Mouse (Mus musculus) kidney, adult 2 months (tissue): ENCODE data around the gene Foxj1. TPM values are rescaled to one million over a fixed set of nuclear protein-coding genes. Genes with fewer than 3 reads are reported as not detected.

Source experiments
- DNase-seq: peaks from one replicate; pipeline ENCODE4 v3.0.0; 2021
- H3K27ac ChIP-seq: fragments of 200-500 bp; 2 replicates; pipeline ENCODE4 v1.5.1; 2012; ENCODE audit warnings: low read depth, low read length, control low read depth, inconsistent platforms; ENCODE audit not compliant: insufficient read depth
- H3K27me3 ChIP-seq: fragments of 200-500 bp; replicated peaks from 2 replicates; pipeline ENCODE4 v1.6.1; 2012; ENCODE audit warnings: mild to moderate bottlenecking, moderate library complexity, low read length, inconsistent platforms; ENCODE audit not compliant: control insufficient read depth, insufficient read depth
- H3K36me3 ChIP-seq: fragments of 200-500 bp; 2 replicates; pipeline ENCODE4 v1.6.1; 2012; ENCODE audit warnings: mild to moderate bottlenecking, moderate library complexity, low read length, inconsistent platforms; ENCODE audit not compliant: control insufficient read depth, insufficient read depth
- H3K4me1 ChIP-seq: fragments of 200-500 bp; 2 replicates; pipeline ENCODE4 v1.6.1; 2011; ENCODE audit warnings: low read length; ENCODE audit not compliant: control insufficient read depth, insufficient read depth
- H3K4me3 ChIP-seq: fragments of 200-500 bp; 2 replicates; pipeline ENCODE4 v1.5.1; 2011; ENCODE audit warnings: mild to moderate bottlenecking, low read depth, low read length, control low read depth; ENCODE audit not compliant: insufficient read depth
- CTCF ChIP-seq: fragments of 200-500 bp; conservative IDR thresholded peaks from 2 replicates; pipeline ENCODE4 v1.5.1; 2011; ENCODE audit warnings: low read depth, mild to moderate bottlenecking, control low read depth, low read length, moderate library complexity, mixed read lengths; ENCODE audit not compliant: insufficient read depth, insufficient read length
- POLR2A ChIP-seq: fragments of 200-500 bp; IDR thresholded peaks from one replicate; pipeline ENCODE4 v1.6.1; 2011; ENCODE audit warnings: low read depth, low read length, control low read depth
- WGBS: fragments of 180-500 bp; shearing (Covaris S2); methylation state at CpG from one replicate; pipeline ENCODE4 v1.1.7; 2018; 5-methylcytosine and 5-hydroxymethylcytosine counted together
- polyA plus RNA-seq: library from polyadenylated mRNA; depleted of rRNA; stranded (reverse); fragments of >200 nt; gene quantifications from 2 replicates; pipeline ENCODE4 v1.2.3, GENCODE M21; 2012

The Foxj1 gene
- polyA plus RNA-seq, 1 experiment, result 0.80 TPM

- 45% methylated on average over 8 of the region's 8 CpGs for WGBS
- DNase-seq, result no peak
- TF ChIP-seq POLR2A (no peak), CTCF (no peak)
- no peak overlapping the region for H3K4me3 ChIP-seq
- H3K27ac ChIP-seq, result no peak overlapping the region
- H3K36me3 ChIP-seq, result no peaks in the 10 kb centered on the region
- H3K27me3 ChIP-seq, result no peaks in the 10 kb centered on the region
- H3K4me1 ChIP-seq, result peaks cover 4% of the 10 kb centered on the region; the same call in 1 of the 2 replicates
Observed at GRCm38 (mm10) chr11:116311169-116311568, 24.0 kb downstream of the Foxj1 start.

DNA sequence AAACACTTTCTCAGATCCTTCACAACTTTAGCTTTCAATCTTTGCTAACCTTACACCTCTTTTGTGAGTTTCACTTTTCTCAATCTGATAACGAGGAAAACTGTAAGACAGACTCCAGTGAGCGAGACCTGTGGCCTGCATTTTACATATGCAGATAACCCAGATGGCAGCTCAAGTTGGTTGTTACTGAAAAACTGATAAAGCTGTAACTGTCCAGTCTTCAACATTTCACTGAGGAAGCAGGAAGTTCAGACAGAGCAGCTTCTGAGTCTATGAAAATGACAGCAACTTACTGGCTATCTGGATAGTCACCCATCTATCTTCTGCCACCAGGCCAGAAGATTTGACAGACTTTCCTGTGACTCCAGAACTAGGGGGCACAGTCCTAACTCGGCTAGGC lies 25.6 kb downstream of the Foxj1 start:
- no peaks in the 10 kb centered on the region for H3K27me3 ChIP-seq
- WGBS, result 76% methylated on average over 3 of the region's 3 CpGs
- TF ChIP-seq CTCF (no peak), POLR2A (no peak)

DNA sequence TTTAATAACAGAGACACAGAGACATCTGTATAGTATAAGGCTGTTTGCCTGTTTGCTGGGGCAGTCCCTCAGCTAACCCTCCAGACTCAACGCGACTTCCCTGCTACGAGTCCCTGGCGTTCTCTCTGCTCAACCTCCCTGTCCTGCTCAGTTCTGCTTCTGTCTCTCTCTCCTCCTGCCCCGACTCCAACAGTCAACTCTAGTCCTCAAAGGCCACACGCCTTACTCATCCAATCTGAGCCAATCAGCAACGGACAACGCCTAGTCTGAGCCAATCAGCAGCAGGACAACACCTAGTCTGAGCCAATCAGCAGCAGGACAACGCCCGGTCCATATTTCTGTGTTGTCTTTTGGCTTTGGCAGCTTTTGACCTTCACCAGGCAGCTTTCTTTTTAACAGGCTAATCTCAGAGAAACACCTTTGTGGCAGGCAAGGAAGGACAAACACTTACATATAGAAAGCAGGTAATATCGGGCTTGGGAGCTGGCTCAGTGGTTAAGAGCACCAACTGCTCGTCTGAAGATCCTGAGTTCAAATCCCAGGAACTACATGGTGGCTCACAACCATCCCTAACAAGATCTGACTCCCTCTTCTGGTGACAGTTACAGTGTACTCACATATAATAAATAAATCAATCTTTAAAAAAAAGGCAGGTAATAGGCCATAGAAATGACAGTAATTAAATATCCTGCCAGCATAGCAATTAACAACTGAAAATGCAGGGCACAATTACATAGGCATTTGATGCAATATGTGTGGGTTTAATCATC lies 27.3 kb downstream of the Foxj1 start:
- H3K4me1 ChIP-seq, result peaks cover 7% of the 10 kb centered on the region; the same call in 1 of the 2 replicates
- no peak overlapping the region for H3K27ac ChIP-seq
- WGBS, result 93% methylated on average over 12 of the region's 12 CpGs
- no peak for DNase-seq
- TF ChIP-seq POLR2A (no peak), CTCF (no peak)
- no peak overlapping the region for H3K4me3 ChIP-seq
- no peaks in the 10 kb centered on the region for H3K27me3 ChIP-seq
- H3K36me3 ChIP-seq, result no peaks in the 10 kb centered on the region

More for the DNA sequence above, 25.6 kb downstream of the Foxj1 start:
- Histone ChIP-seq H3K4me3 (no peak overlapping the region), H3K27ac (no peak overlapping the region), H3K4me1 (peaks cover 7% of the 10 kb centered on the region; the same call in 1 of the 2 replicates), H3K36me3 (no peaks in the 10 kb centered on the region)
- no peak for DNase-seq

- TF ChIP-seq POLR2A (no peak), CTCF (no peak)
- 81% methylated on average over 10 of the region's 10 CpGs for WGBS
- peak within 1 kb of the TSS; percentile 90 for H3K4me3 ChIP-seq
- no peaks in the 10 kb centered on the region for H3K27me3 ChIP-seq
- H3K36me3 ChIP-seq, result no peaks in the 10 kb centered on the region
- peaks cover 7% of the 10 kb centered on the region; the same call in 1 of the 2 replicates for H3K4me1 ChIP-seq
- peak within 1 kb of the TSS; percentile 33; the same call in 1 of the 2 replicates for H3K27ac ChIP-seq
- no peak for DNase-seq
Observed at GRCm38 (mm10) chr11:116307019-116307725, 28.0 kb downstream of the Foxj1 start, which contains the start of gene Exoc7. Exoc7 (minus strand) TSS chr11:116307233.

DNA sequence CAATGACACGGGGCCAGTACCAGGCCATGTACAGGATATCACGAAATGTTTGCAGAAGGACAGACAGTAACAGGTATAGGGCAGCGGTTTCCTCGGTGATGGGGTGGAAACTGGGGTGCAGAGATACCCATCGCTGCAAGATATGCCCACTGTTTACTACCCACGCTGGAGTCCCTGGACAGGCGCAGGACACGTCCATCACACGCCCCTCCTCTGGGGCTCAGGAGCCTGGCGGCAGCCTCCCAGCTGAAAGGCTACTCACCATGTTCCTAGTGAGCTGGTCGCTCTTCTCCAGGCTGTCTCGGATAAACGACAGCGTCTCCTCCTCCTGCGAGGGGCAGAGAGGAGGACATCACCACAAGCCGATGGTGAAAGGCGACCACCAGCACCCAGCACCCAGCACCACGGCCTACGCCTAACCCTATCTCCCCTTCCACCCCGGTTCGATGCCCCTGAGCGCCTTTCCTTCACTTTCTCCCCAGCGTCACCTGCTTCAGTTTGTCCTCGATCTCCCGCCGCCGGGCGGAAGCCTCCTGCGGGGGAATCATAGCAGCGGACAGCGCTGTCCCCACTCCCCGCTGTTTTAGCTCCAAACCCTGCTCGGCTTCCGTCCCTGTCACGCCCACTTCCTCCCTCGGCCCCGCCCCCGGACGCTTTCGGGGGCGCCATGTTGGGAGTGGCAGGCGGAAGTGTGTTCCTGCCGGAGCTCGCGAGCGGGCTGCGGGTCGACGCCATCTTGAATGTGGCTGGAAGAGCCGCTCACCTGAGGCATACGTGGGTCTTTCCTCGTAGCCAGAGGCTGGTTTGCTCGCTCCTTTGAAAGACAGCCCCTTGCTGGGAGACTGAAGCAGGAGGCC lies 28.8 kb downstream of the Foxj1 start:
- peak; percentile 96 for DNase-seq
- no peaks in the 10 kb centered on the region for H3K27me3 ChIP-seq
- TF ChIP-seq POLR2A, result peak; percentile 33
- no peak for TF ChIP-seq CTCF
- H3K27ac ChIP-seq, result peak overlapping the region; percentile 33; the same call in 1 of the 2 replicates
- 1% methylated on average over 53 of the region's 53 CpGs for WGBS
- no peaks in the 10 kb centered on the region; the same call in 1 of the 2 replicates for H3K36me3 ChIP-seq
- H3K4me1 ChIP-seq, result peaks cover 7% of the 10 kb centered on the region; the same call in 1 of the 2 replicates
- peak overlapping the region; percentile 90 for H3K4me3 ChIP-seq

DNA sequence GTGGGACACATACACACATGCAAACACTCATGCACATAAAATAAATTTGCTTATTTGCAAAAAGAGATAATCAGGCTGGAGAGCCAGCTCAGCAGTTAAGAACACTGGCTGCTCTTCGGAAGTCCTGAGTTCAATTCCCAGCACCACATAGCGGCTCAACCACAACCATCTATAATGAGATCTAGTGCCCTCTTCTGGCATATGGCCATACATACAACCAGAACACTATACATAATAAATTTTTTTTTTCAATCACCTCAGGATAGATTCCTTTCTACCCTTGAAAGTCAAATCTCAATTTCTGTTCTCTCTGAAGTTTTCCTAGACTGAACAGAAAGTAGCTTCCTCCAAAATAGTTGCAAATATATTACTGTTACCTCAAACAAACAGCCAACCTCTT lies 29.8 kb downstream of the Foxj1 start:
- TF ChIP-seq POLR2A, result no peak
- TF ChIP-seq CTCF, result no peak
- Histone ChIP-seq H3K27me3 (no peaks in the 10 kb centered on the region), H3K27ac (no peak overlapping the region), H3K36me3 (no peaks in the 10 kb centered on the region; the same call in none of the 2 replicates), H3K4me3 (no peak overlapping the region), H3K4me1 (peaks cover 7% of the 10 kb centered on the region; the same call in 1 of the 2 replicates)
- no peak for DNase-seq
- 96% methylated on average over 2 of the region's 2 CpGs for WGBS

DNA sequence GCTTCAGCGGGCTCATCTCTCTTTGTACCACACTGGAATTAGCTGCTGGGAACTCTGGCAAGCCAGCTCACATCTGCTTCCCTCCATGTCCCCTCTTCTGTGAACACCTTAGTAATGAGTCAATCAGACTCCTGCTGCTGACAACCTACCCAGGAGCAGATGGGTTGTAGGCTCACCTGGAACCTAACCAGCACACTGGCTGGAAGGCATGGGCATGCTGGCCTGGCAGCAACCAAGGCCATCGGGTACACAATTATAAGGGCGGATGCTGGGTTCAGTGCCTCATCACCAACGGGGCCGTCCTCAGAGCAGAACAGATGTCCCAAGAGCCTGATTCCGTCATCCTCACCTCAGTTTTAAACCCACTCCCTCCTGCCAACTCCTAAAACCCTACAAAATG lies 36.6 kb downstream of the Foxj1 start:
- WGBS, result 95% methylated on average over 6 of the region's 6 CpGs
- Histone ChIP-seq H3K27me3 (no peaks in the 10 kb centered on the region), H3K4me1 (no peaks in the 10 kb centered on the region), H3K27ac (no peak overlapping the region), H3K36me3 (no peaks in the 10 kb centered on the region; the same call in none of the 2 replicates), H3K4me3 (no peak overlapping the region)
- DNase-seq, result no peak
- TF ChIP-seq POLR2A, result no peak
- TF ChIP-seq CTCF, result no peak
